Mouse (Mus musculus) ES-E14 (cell line): ENCODE measurements around the gene Higd1b. TPM values are rescaled to one million over a fixed set of nuclear protein-coding genes. Genes with fewer than 3 reads are reported as not detected.

ENCODE experiments used
- DNase-seq: peaks from one replicate; pipeline ENCODE4 v3.0.0-alpha.2; 2013; ENCODE audit warnings: low read depth, low spot score
- H3K27ac ChIP-seq: 2 replicates; pipeline ENCODE4 v1.5.1; 2012; ENCODE audit warnings: low read depth, mild to moderate bottlenecking, low read length, moderate library complexity, mixed read lengths; ENCODE audit not compliant: poor library complexity, insufficient read depth, severe bottlenecking
- H3K36me3 ChIP-seq: 2 replicates; pipeline ENCODE4 v1.6.1; 2012; ENCODE audit warnings: mild to moderate bottlenecking, low read length, moderate library complexity, mixed read lengths; ENCODE audit not compliant: control insufficient read depth, poor library complexity, insufficient read depth, severe bottlenecking
- H3K4me1 ChIP-seq, 2 experiments: fragments of 150-350 bp in 1 of 2; sonication (generic) in 1 of 2; 2 replicates each; pipeline ENCODE4 v1.6.1; 2012; ENCODE audit warnings: low read length in 2 of 2, mild to moderate bottlenecking in 1 of 2, mixed read lengths in 1 of 2; ENCODE audit not compliant: control insufficient read depth in 2 of 2, insufficient read depth in 2 of 2, poor library complexity in 1 of 2
- H3K4me3 ChIP-seq, 2 experiments: fragments of 150-350 bp in 1 of 2; sonication (generic) in 1 of 2; 2 replicates each; pipeline ENCODE4 v1.5.1; 2012; ENCODE audit warnings: low read length in 2 of 2, low read depth in 1 of 2, mild to moderate bottlenecking in 1 of 2, mixed read lengths in 1 of 2; ENCODE audit not compliant: insufficient read depth in 1 of 2, poor library complexity in 1 of 2, severe bottlenecking in 1 of 2
- H3K9ac ChIP-seq: 2 replicates; pipeline ENCODE4 v1.6.1; 2012; ENCODE audit warnings: low read depth, mild to moderate bottlenecking, low read length, mixed read lengths; ENCODE audit not compliant: poor library complexity, insufficient read depth, severe bottlenecking
- H3K9me3 ChIP-seq: fragments of 150-350 bp; sonication (generic); 2 replicates; pipeline ENCODE4 v1.6.1; 2012; ENCODE audit warnings: low read depth, mild to moderate bottlenecking, low read length; ENCODE audit not compliant: control insufficient read depth, insufficient read depth
- CHD2 ChIP-seq: IDR thresholded peaks from 2 replicates; pipeline ENCODE4 v1.6.1; 2014; ENCODE audit warnings: mild to moderate bottlenecking, low read depth, low read length, inconsistent platforms
- HCFC1 ChIP-seq: IDR thresholded peaks from 2 replicates; pipeline ENCODE4 v1.6.1; 2012; ENCODE audit warnings: low read length, inconsistent platforms, borderline replicate concordance; ENCODE audit not compliant: insufficient read depth
- MAFK ChIP-seq: IDR thresholded peaks from 2 replicates; pipeline ENCODE4 v1.6.1; 2014; ENCODE audit warnings: mild to moderate bottlenecking, low read depth, low read length, inconsistent platforms; ENCODE audit not compliant: insufficient read depth
- ZC3H11A ChIP-seq: IDR thresholded peaks from 2 replicates; pipeline ENCODE4 v1.6.1; 2012; ENCODE audit warnings: low read depth, mild to moderate bottlenecking, inconsistent platforms, low read length, borderline replicate concordance
- ZNF384 ChIP-seq: IDR thresholded peaks from 2 replicates; pipeline ENCODE4 v1.6.1; 2012; ENCODE audit warnings: low read depth, low read length, inconsistent platforms
- in situ Hi-C, 2 experiments: fragments of 600-800 bp; cut with MboI; formaldehyde crosslinking; loops; one replicate each; pipeline ENCODE4 v1.15.1; 2025; ENCODE audit warnings: low sequenced_read_pairs in 2 of 2, inconsistent platforms in 1 of 2; ENCODE audit not compliant: unreplicated experiment in 2 of 2
- total RNA-seq: library from RNA; depleted of rRNA; stranded (reverse); fragments of 300-350 nt; gene quantifications from 2 replicates; pipeline ENCODE4 v1.2.3, GENCODE M21; 2012

Higd1b gene
- total RNA-seq, 1 experiment: 1.0 TPM

- TF ChIP-seq ZC3H11A: no peak
- no peak for TF ChIP-seq ZNF384
- TF ChIP-seq HCFC1: no peak
- TF ChIP-seq MAFK: no peak
- no peak for TF ChIP-seq CHD2
- in situ Hi-C loops: no loop called here
These were observed 497 bp downstream of the Higd1b start for GRCm38 (mm10) chr11:102836146-102836545.

GRCm38 (mm10) chr11:102837385-102837784 lies 1.7 kb downstream of the Higd1b start:
- no peak for DNase-seq
- Histone ChIP-seq H3K4me3 (no peak overlapping the region), H3K9me3 (no peaks in the 10 kb centered on the region), H3K4me1 (peaks cover 0 to 4% of the 10 kb centered on the region in 2 experiments; a peak in 1 of 4 replicates), H3K27ac (no peak overlapping the region), H3K9ac (no peak overlapping the region), H3K36me3 (peaks cover 61% of the 10 kb centered on the region)
- in situ Hi-C loops: no loop called here
- no peak for TF ChIP-seq HCFC1

More at GRCm38 (mm10) chr11:102836146-102836545, 497 bp downstream of the Higd1b start:
- H3K9me3 ChIP-seq: no peaks in the 10 kb centered on the region
- no peak overlapping the region for H3K9ac ChIP-seq
- peaks cover 50% of the 10 kb centered on the region for H3K36me3 ChIP-seq
- no peak overlapping the region for H3K4me3 ChIP-seq
- no peak for DNase-seq
- H3K27ac ChIP-seq: no peak overlapping the region
- peaks cover 0 to 4% of the 10 kb centered on the region in 2 experiments; a peak in 1 of 4 replicates for H3K4me1 ChIP-seq

DNA sequence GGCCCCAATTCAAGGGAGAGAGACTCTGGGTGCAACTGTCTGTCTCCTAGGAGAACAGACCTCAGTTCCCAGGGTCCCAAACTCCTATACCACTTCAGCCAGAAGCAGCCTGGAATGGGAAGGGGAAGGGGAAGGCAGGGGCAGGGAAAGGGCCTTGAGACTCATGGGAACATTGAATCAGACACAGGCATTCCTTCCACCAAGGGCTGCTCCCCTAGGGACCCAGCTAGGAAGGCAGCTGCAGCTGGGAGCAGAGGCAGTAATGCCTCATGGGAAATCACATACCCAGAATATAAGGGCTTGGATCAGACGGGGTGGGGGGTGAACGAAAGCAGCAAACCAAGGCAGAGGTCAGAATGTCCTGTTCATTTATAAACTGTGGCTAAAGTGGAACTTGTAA lies 2.5 kb downstream of the Higd1b start:
- no peak overlapping the region for H3K4me3 ChIP-seq
- no peaks in the 10 kb centered on the region for H3K9me3 ChIP-seq
- no peak overlapping the region for H3K27ac ChIP-seq
- H3K9ac ChIP-seq: no peak overlapping the region
- no peak for TF ChIP-seq ZC3H11A
- no peak for TF ChIP-seq CHD2
- no peak for TF ChIP-seq HCFC1
- no peak for TF ChIP-seq ZNF384
- DNase-seq: no peak
- in situ Hi-C loops: no loop called here
- peaks cover 67% of the 10 kb centered on the region for H3K36me3 ChIP-seq
- H3K4me1 ChIP-seq: peaks cover 0 to under 1% of the 10 kb centered on the region in 2 experiments; a peak in 1 of 4 replicates

DNA sequence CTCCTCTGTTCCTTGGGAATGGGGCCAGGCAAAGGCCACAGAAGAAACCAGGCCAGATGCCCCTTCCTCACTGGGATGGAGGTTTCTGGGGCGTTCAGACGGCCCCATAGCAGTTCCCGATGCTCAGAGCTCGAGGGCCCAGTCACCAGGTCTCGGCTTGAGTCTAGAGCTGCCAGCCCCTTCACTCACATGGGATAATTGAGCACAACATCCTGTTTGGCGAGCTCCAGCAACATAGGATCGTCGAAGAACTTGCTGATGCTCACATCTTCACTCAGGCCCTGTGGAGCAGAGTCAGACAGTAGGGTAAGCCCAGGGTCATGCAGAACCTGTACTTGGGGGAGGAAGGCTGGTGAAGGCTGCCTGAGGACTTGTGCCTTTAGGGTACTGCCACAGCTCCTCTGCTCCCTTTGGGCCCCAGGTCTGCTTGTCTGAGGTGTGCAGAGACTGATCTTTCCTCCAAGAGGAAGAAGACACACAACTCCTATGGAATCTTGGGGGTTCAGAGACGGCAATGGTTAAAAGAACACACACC lies 3.0 kb downstream of the Higd1b start:
- Histone ChIP-seq H3K27ac (no peak overlapping the region), H3K9me3 (no peaks in the 10 kb centered on the region), H3K36me3 (peaks cover 73% of the 10 kb centered on the region), H3K4me1 (no peaks in the 10 kb centered on the region), H3K9ac (no peak overlapping the region), H3K4me3 (no peak overlapping the region)
- no peak for TF ChIP-seq HCFC1
- TF ChIP-seq CHD2: no peak
- TF ChIP-seq ZC3H11A: no peak
- TF ChIP-seq MAFK: no peak
- TF ChIP-seq ZNF384: no peak
- no peak for DNase-seq
- in situ Hi-C loops: no loop called here

GRCm38 (mm10) chr11:102845926-102846325 lies 10.3 kb downstream of the Higd1b start:
- in situ Hi-C loops: no loop called here

More at GRCm38 (mm10) chr11:102845926-102846325, 10.3 kb downstream of the Higd1b start:
- Histone ChIP-seq H3K9me3 (no peaks in the 10 kb centered on the region), H3K4me3 (no peak overlapping the region), H3K27ac (no peak overlapping the region), H3K4me1 (no peaks in the 10 kb centered on the region), H3K36me3 (peaks cover 80% of the 10 kb centered on the region), H3K9ac (no peak overlapping the region)
- no peak for DNase-seq
- TF ChIP-seq ZC3H11A (no peak), ZNF384 (no peak), HCFC1 (no peak), MAFK (no peak), CHD2 (no peak)
